Mouse (Mus musculus) testis, adult 2 months (tissue): ENCODE results near the gene Cdc25b.

ENCODE experiments used
- CTCF ChIP-seq: fragments of 200-500 bp; IDR thresholded peaks from 2 replicates; pipeline ENCODE4 v1.5.1; 2012; ENCODE audit warnings: low read depth, mild to moderate bottlenecking, inconsistent platforms, low read length, moderate library complexity; ENCODE audit not compliant: control insufficient read depth, insufficient read depth, insufficient replicate concordance
- POLR2A ChIP-seq: fragments of 200-500 bp; IDR thresholded peaks from 2 replicates; pipeline ENCODE4 v1.6.1; 2012; ENCODE audit warnings: low read depth, mild to moderate bottlenecking, inconsistent platforms, low read length, moderate library complexity; ENCODE audit not compliant: control insufficient read depth

DNA sequence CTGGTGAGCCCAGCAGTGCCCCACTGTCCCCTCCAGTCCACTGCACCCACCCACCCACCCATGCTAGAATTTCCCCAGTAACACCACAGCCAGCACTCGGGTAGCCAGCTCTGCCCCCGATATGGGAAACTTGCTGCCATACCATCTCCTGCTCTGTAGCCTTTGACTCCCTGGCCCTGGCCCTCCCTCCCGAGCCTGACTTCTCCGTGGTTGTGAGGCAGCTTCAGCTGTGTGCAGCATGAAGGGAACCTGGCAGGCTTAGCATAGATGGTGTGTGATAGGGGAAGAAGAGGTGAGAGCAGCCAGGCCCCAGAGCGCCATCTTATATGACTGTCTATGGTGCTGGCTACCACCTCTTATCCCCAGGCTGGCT lies 46.2 kb upstream of the Cdc25b start:
- TF ChIP-seq CTCF (no peak), POLR2A (no peak)
